Comparison of ENCODE assay signal across 18 mouse cellular contexts in the genomic region with DNA sequence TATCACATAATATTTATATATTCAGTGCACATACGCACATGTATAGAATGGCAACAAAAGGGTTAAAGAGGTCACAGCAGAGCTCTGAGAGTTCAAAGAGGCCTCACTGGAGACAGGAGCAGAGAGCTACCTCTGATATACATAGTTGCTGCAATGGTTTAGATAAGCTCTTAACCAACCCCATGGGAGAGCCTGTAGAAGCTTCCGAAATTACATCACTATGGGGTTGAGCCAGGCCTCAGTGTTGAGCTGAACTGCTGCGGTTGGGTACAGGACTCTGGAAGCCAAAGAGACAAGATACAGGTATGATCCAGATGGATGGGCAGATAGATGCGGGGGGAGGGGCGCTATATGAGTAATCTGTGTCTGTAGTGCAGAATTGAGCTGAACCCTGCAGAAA. TPM values are rescaled to one million over a fixed set of nuclear protein-coding genes. Genes with fewer than 3 reads are reported as not detected.
DNase-seq lines count a peak whose midpoint lies in the region; ATAC-seq and TF ChIP-seq lines count a peak whose summit lies in the region.
"Had no signal": no experiment of that assay in that cellular context is flagged by ENCODE, and none has a peak within 500 bp of the region (broad histone marks: within the 10 kb centered on the region; RNA-seq: fewer than 3 reads in every experiment).

No protein-coding gene starts in this region.

- H3K27ac ChIP-seq in lung, embryonic 14.5 days (ENCODE audit: low read depth): no peak overlapping the region
- H3K27ac ChIP-seq in liver, embryonic 12.5 days: peak overlapping the region; percentile 92
- no peak overlapping the region for H3K27ac ChIP-seq in stomach, embryonic 15.5 days
- H3K27ac ChIP-seq in gastrocnemius, adult 2 months: no peak overlapping the region
- H3K27ac ChIP-seq: midbrain, embryonic 15.5 days had no signal

- ATAC-seq in lung, embryonic 14.5 days (ENCODE audit: insufficient read depth): peak; percentile 48
- ATAC-seq in liver, embryonic 12.5 days: peak; percentile 96
- peak; percentile 93 for ATAC-seq in stomach, embryonic 15.5 days (ENCODE audit: insufficient read depth, low FRiP score, low read depth)
- ATAC-seq: forebrain, postnatal 0 days; hindbrain, embryonic 16.5 days; midbrain, embryonic 15.5 days had no signal

- H3K9me3 ChIP-seq in lung, embryonic 14.5 days (ENCODE audit: low read depth, low read length): no peaks in the 10 kb centered on the region
- H3K9me3 ChIP-seq in liver, embryonic 12.5 days (replicated peaks): no peaks in the 10 kb centered on the region
- H3K9me3 ChIP-seq in stomach, embryonic 15.5 days: no peaks in the 10 kb centered on the region
- H3K9me3 ChIP-seq: midbrain, embryonic 15.5 days had no signal

- H3K4me2 ChIP-seq in lung, embryonic 14.5 days: no peak overlapping the region
- H3K4me2 ChIP-seq in liver, embryonic 12.5 days: peak overlapping the region; percentile 60
- H3K4me2 ChIP-seq in stomach, embryonic 15.5 days: no peak overlapping the region
- H3K4me2 ChIP-seq: midbrain, embryonic 15.5 days had no signal

- no peak for TF ChIP-seq CTCF in lung, embryonic 14.5 days (IDR thresholded peaks at IDR 0.05; ENCODE audit: low read depth)
- no peak for TF ChIP-seq CTCF in gastrocnemius, adult 2 months (IDR thresholded peaks at IDR 0.05)

- 0 out of 2 replicates have a peak, but pooled peaks cover 3% of the 10 kb centered on the region for H3K4me1 ChIP-seq in lung, embryonic 14.5 days (ENCODE audit: insufficient read depth)
- H3K4me1 ChIP-seq in liver, embryonic 12.5 days: peaks cover 68% of the 10 kb centered on the region
- peaks cover 4% of the 10 kb centered on the region; the same call in 1 of the 2 replicates for H3K4me1 ChIP-seq in stomach, embryonic 15.5 days
- H3K4me1 ChIP-seq: midbrain, embryonic 15.5 days had no signal

- no peak overlapping the region for H3K4me3 ChIP-seq in lung, embryonic 14.5 days (ENCODE audit: low read depth, low read length)
- peak overlapping the region; percentile 48 for H3K4me3 ChIP-seq in liver, embryonic 12.5 days
- no peak overlapping the region for H3K4me3 ChIP-seq in stomach, embryonic 15.5 days (replicated peaks)
- H3K4me3 ChIP-seq in gastrocnemius, adult 2 months: no peak overlapping the region
- H3K4me3 ChIP-seq: midbrain, embryonic 15.5 days had no signal

- H3K36me3 ChIP-seq in lung, embryonic 14.5 days (ENCODE audit: insufficient read depth): no peaks in the 10 kb centered on the region
- no peaks in the 10 kb centered on the region for H3K36me3 ChIP-seq in liver, embryonic 12.5 days
- no peaks in the 10 kb centered on the region for H3K36me3 ChIP-seq in stomach, embryonic 15.5 days
- H3K36me3 ChIP-seq: midbrain, embryonic 15.5 days had no signal

- DNase-seq in lung, embryonic 14.5 days: no peak
- no peak for DNase-seq in lung, postnatal 14 days
- peak; percentile 73 for DNase-seq in c-Kit-positive CD71-positive TER-119-positive erythroid progenitor cells, embryonic 14.5 days (ENCODE audit: low spot score)
- DNase-seq in spleen, adult 18-20 months: no peak
- no peak for DNase-seq in gastrocnemius, adult 2 months
- DNase-seq: cerebellum, postnatal 25 days; forebrain, postnatal 0 days; heart, postnatal 4 days; kidney, adult 8-10 months; layer of hippocampus, postnatal 36 days; left cerebral cortex, postnatal 4 days; lung, adult 2 months; right cerebral cortex, adult 18-20 months had no signal

- H3K27me3 ChIP-seq in lung, embryonic 14.5 days (ENCODE audit: insufficient read depth, low read length): no peaks in the 10 kb centered on the region
- peaks cover 10% of the 10 kb centered on the region for H3K27me3 ChIP-seq in liver, embryonic 12.5 days (replicated peaks)
- no peaks in the 10 kb centered on the region for H3K27me3 ChIP-seq in stomach, embryonic 15.5 days (replicated peaks)
- H3K27me3 ChIP-seq: midbrain, embryonic 15.5 days had no signal

- WGBS in lung, embryonic 14.5 days: 83% methylated on average over 5 of the region's 5 CpGs
- WGBS in liver, embryonic 12.5 days (ENCODE audit: insufficient replicate concordance): 27% methylated on average over 5 of the region's 5 CpGs
- 76% methylated on average over 5 of the region's 5 CpGs for WGBS in stomach, embryonic 15.5 days

- intact Hi-C loops in gastrocnemius, adult 2 months (cut with DNase I): no loop called here

- no peak overlapping the region for H3K9ac ChIP-seq in lung, embryonic 14.5 days
- H3K9ac ChIP-seq in liver, embryonic 12.5 days: peak overlapping the region; percentile 58
- H3K9ac ChIP-seq in stomach, embryonic 15.5 days: no peak overlapping the region
- H3K9ac ChIP-seq: forebrain, postnatal 0 days; midbrain, embryonic 15.5 days had no signal

RNA-seq across cellular contexts. Expression of a gene that starts 8.1 kb away (rescaled TPM):
- 1.0 and 1.2 TPM in 2 replicates for polyA plus RNA-seq in lung, embryonic 14.5 days (2014; fragmentation: Nextera tagmentation; extraction: Ambion mirVana)
- polyA plus RNA-seq in liver, embryonic 12.5 days (2016; fragmentation: Nextera tagmentation; extraction: Ambion mirVana): 0.10 and 0.17 TPM in 2 replicates
- polyA plus RNA-seq in stomach, embryonic 15.5 days (2015; fragmentation: Nextera tagmentation; extraction: Ambion mirVana): 4.7 and 4.9 TPM in 2 replicates
- not detected for total RNA-seq in gastrocnemius, adult 2 months (2021)
- total RNA-seq: gastrocnemius, adult 8-10 months had no signal
